Mouse (Mus musculus) hindbrain, embryonic 14.5 days (tissue): ENCODE measurements around the gene Bbs9. TPM values are rescaled to one million over a fixed set of nuclear protein-coding genes. Genes with fewer than 3 reads are reported as not detected.
"Not testable (repeated sequence)": the region's sequence is repeated elsewhere in the genome, so short reads cannot be mapped to it uniquely, and the experiment has no call there.

Experiments used
- ATAC-seq: fragments of 200-750 bp; cut with Nextera tagmentation; 2 replicates; pipeline ENCODE4 v1.8.0; 2017; ENCODE audit warnings: moderate number of reproducible peaks, mild to moderate bottlenecking, moderate TSS enrichment, moderate library complexity; ENCODE audit not compliant: low FRiP score
- DNase-seq: peaks from one replicate; pipeline ENCODE4 v3.0.0-alpha.2; 2015; ENCODE audit warnings: low spot score
- H3K27ac ChIP-seq: fragments of 300-500 bp; sonication (generic); 2 replicates; pipeline ENCODE4 v1.5.1; 2014; ENCODE audit warnings: mild to moderate bottlenecking, moderate library complexity
- H3K27me3 ChIP-seq: fragments of 300-500 bp; sonication (generic); 2 replicates; pipeline ENCODE4 v1.6.1; 2014; ENCODE audit warnings: mild to moderate bottlenecking, low read length, mixed read lengths; ENCODE audit not compliant: control insufficient read depth, insufficient read depth
- H3K36me3 ChIP-seq: fragments of 300-500 bp; sonication (generic); replicated peaks from 2 replicates; pipeline ENCODE4 v1.6.1; 2014; ENCODE audit not compliant: control insufficient read depth, insufficient read depth
- H3K4me1 ChIP-seq: fragments of 300-500 bp; sonication (generic); replicated peaks from 2 replicates; pipeline ENCODE4 v1.6.1; 2014; ENCODE audit warnings: antibody characterized with exemption, low read length, mixed read lengths; ENCODE audit not compliant: control insufficient read depth, insufficient read depth
- H3K4me2 ChIP-seq: fragments of 300-500 bp; sonication (generic); replicated peaks from 2 replicates; pipeline ENCODE4 v1.6.1; 2014; ENCODE audit warnings: mild to moderate bottlenecking, moderate library complexity
- H3K4me3 ChIP-seq: fragments of 300-500 bp; sonication (generic); replicated peaks from 2 replicates; pipeline ENCODE4 v1.5.1; 2014; ENCODE audit warnings: mild to moderate bottlenecking, low read length
- H3K9ac ChIP-seq: fragments of 300-500 bp; sonication (generic); 2 replicates; pipeline ENCODE4 v1.6.1; 2014
- H3K9me3 ChIP-seq: fragments of 300-500 bp; sonication (generic); 2 replicates; pipeline ENCODE4 v1.6.1; 2016; ENCODE audit warnings: low read length; ENCODE audit not compliant: control insufficient read depth
- WGBS: fragments of 180-500 bp; shearing (Covaris S2); extraction: QIAGEN DNeasy Blood & Tissue Kit; methylation state at CpG from one replicate; pipeline ENCODE4 v1.1.7; 2014; 5-methylcytosine and 5-hydroxymethylcytosine counted together
- polyA plus RNA-seq: library from polyadenylated mRNA; unstranded; fragments of >200 nt; fragmentation: Nextera tagmentation; extraction: Ambion mirVana; gene quantifications from 2 replicates; pipeline ENCODE4 v1.2.1, GENCODE M21; 2014

Bbs9 gene
- polyA plus RNA-seq, 1 experiment from 2014 or later = 20.0 TPM

DNA sequence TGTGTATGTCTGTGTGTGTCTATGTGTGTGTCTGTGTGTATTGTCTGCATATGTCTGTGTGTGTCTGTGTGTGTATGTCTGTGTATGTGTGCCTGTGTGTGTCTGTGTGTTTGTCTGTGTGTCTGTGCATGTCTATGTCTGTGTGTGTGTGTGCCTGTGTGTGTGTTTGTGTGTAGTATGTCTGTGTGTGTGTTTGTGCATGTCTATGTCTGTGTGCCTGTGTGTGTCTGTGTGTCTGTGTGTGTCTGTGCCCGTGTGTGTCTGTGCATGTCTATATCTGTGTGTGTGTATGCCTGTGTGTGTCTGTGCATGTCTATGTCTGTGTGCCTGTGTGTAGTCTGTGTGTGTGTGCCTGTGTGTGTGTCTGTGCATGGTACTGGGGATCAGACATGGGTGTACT, 30.4 kb upstream of the Bbs9 start:
- no peak overlapping the region for H3K27ac ChIP-seq
- no peak overlapping the region for H3K4me2 ChIP-seq
- ATAC-seq = no peak
- peaks cover 40% of the 10 kb centered on the region for H3K36me3 ChIP-seq
- no peak overlapping the region for H3K9ac ChIP-seq
- H3K27me3 ChIP-seq = no peaks in the 10 kb centered on the region
- H3K4me3 ChIP-seq = no peak overlapping the region
- H3K4me1 ChIP-seq = no peaks in the 10 kb centered on the region
- DNase-seq = no peak
- whole genome bisulfite sequencing = 91% methylated on average over 1 of the region's 1 CpGs
- no peaks in the 10 kb centered on the region for H3K9me3 ChIP-seq

DNA sequence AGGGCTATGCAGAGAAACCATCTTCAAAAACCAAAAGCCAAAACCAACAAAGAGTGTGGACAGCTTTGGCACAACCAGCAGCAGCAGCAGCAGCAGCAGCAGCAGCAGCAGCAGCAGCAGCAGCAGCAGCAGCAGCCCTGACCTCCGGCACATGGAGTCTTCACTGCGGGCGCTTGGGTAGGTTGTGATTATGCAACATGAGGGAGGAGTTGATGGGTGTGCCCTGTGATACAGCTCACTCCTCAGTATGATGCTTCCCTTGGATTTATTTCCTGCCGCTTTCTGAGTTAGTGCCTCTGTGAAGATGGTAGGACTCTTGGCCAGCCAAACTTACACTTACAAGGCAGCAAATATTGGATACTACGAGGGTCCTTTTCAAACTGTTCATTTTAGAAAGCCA, 28.3 kb upstream of the Bbs9 start:
- Histone ChIP-seq H3K9me3 (no peaks in the 10 kb centered on the region), H3K27ac (no peak overlapping the region), H3K4me3 (no peak overlapping the region), H3K4me2 (no peak overlapping the region), H3K36me3 (peaks cover 61% of the 10 kb centered on the region), H3K9ac (no peak overlapping the region), H3K27me3 (no peaks in the 10 kb centered on the region), H3K4me1 (no peaks in the 10 kb centered on the region)
- WGBS = 95% methylated on average over 5 of the region's 5 CpGs
- no peak for DNase-seq
- ATAC-seq = no peak

- ATAC-seq (no peak), DNase-seq (no peak)
- no peak overlapping the region for H3K9ac ChIP-seq
- H3K4me2 ChIP-seq = no peak overlapping the region
- H3K9me3 ChIP-seq = no peaks in the 10 kb centered on the region
- no peaks in the 10 kb centered on the region for H3K27me3 ChIP-seq
- H3K27ac ChIP-seq = no peak overlapping the region
- H3K4me1 ChIP-seq = no peaks in the 10 kb centered on the region
- WGBS = 87% methylated on average over 13 of the region's 13 CpGs
- no peak overlapping the region for H3K4me3 ChIP-seq
- H3K36me3 ChIP-seq = peaks cover 69% of the 10 kb centered on the region
Observed at GRCm38 (mm10) chr9:22448420-22448819, 27.1 kb upstream of the Bbs9 start.

DNA sequence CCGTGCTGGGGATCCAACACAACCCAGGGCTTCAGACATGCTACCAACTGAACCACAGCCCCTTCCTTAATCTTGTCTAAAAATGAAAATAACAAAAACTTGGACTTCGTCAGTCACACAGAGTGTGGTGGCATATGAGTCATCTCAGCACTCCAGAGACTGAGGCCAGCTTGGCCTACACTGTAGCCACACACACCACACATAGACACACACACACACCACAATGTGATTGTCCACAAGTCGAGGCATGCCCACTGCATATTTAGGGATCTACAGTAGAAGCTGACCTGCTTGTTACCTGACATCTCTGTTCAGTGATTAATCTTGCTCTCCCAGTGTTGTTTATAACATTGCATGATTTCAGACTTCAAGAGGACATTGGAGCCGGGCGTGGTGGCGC, 26.3 kb upstream of the Bbs9 start:
- H3K4me2 ChIP-seq = no peak overlapping the region
- no peak overlapping the region for H3K27ac ChIP-seq
- H3K9me3 ChIP-seq = no peaks in the 10 kb centered on the region
- no peaks in the 10 kb centered on the region for H3K27me3 ChIP-seq
- H3K4me3 ChIP-seq = no peak overlapping the region
- 96% methylated on average over 6 of the region's 6 CpGs for WGBS
- ATAC-seq (no peak), DNase-seq (no peak)
- H3K36me3 ChIP-seq = peaks cover 76% of the 10 kb centered on the region
- H3K9ac ChIP-seq = no peak overlapping the region
- no peaks in the 10 kb centered on the region for H3K4me1 ChIP-seq

GRCm38 (mm10) chr9:22452697-22453096, 22.8 kb upstream of the Bbs9 start:
- H3K4me1 ChIP-seq = no peaks in the 10 kb centered on the region
- peaks cover 100% of the 10 kb centered on the region for H3K36me3 ChIP-seq
- no peak for DNase-seq
- H3K4me2 ChIP-seq = no peak overlapping the region
- no peaks in the 10 kb centered on the region for H3K27me3 ChIP-seq
- no peak overlapping the region for H3K4me3 ChIP-seq
- H3K27ac ChIP-seq = no peak overlapping the region
- no peak overlapping the region for H3K9ac ChIP-seq
- H3K9me3 ChIP-seq = no peaks in the 10 kb centered on the region
- ATAC-seq = no peak
- 83% methylated on average over 10 of the region's 10 CpGs for WGBS

- ATAC-seq (no peak), DNase-seq (no peak)
- H3K9me3 ChIP-seq = no peaks in the 10 kb centered on the region
- peaks cover 100% of the 10 kb centered on the region for H3K36me3 ChIP-seq
- H3K4me3 ChIP-seq = no peak overlapping the region
- H3K4me2 ChIP-seq = no peak overlapping the region
- H3K4me1 ChIP-seq = no peaks in the 10 kb centered on the region
- no peak overlapping the region for H3K27ac ChIP-seq
- H3K9ac ChIP-seq = no peak overlapping the region
- 96% methylated on average over 10 of the region's 10 CpGs for WGBS
- H3K27me3 ChIP-seq = no peaks in the 10 kb centered on the region
Observed at GRCm38 (mm10) chr9:22453501-22453924, 22.0 kb upstream of the Bbs9 start.

DNA sequence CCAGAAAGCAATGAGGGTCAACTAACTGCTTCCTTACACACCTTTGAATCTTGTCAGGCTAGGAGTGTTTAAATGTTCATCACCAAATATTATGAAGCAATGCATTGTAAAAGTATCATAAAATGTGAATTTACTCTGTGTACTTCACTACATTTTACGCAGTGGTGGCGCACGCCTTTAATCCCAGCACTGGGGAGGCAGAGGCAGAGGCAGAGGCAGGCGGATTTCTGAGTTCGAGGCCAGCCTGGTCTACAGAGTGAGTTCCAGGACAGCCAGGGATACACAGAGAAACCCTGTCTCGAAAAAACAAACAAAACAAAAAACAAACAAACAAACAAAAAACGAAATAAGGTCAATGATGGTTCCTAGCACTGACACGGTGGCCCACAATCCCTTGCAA, 21.5 kb upstream of the Bbs9 start, which contains the start of gene Gm17545:
Gene Gm17545 (plus strand): TSS at position 301 of the 400 bp plus-strand sequence.
- not testable (repeated sequence) for H3K4me3 ChIP-seq, H3K27me3 ChIP-seq, H3K27ac ChIP-seq, H3K4me2 ChIP-seq, DNase-seq, H3K4me1 ChIP-seq, H3K9ac ChIP-seq, ATAC-seq, H3K9me3 ChIP-seq
- H3K36me3 ChIP-seq = peaks cover 95% of the 10 kb centered on the region
- WGBS = 89% methylated on average over 8 of the region's 8 CpGs

DNA sequence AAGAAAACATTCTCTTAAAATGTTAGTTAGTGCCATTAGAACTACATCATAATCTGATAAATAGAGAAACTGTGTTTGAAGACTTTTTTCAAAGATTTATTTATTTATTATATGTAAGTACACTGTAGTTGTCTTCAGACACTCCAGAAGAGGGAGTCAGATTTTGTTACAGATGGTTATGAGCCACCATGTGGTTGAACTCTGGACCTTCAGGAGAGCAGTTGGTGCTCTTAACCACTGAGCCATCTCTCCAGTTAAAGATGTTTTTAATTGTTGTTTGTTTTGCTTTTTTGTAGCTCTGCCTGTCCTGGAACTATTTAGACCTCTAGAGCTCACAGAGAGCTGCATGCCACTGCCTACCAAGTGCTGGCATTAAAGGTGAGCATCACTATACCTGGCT, 20.5 kb upstream of the Bbs9 start:
- H3K27me3 ChIP-seq = no peaks in the 10 kb centered on the region
- no peak overlapping the region for H3K4me3 ChIP-seq
- no peak overlapping the region for H3K27ac ChIP-seq
- no peak overlapping the region for H3K4me2 ChIP-seq
- no peak for ATAC-seq
- H3K36me3 ChIP-seq = peaks cover 84% of the 10 kb centered on the region
- H3K9me3 ChIP-seq = no peaks in the 10 kb centered on the region
- no peak overlapping the region for H3K9ac ChIP-seq
- DNase-seq = no peak
- no peaks in the 10 kb centered on the region for H3K4me1 ChIP-seq

DNA sequence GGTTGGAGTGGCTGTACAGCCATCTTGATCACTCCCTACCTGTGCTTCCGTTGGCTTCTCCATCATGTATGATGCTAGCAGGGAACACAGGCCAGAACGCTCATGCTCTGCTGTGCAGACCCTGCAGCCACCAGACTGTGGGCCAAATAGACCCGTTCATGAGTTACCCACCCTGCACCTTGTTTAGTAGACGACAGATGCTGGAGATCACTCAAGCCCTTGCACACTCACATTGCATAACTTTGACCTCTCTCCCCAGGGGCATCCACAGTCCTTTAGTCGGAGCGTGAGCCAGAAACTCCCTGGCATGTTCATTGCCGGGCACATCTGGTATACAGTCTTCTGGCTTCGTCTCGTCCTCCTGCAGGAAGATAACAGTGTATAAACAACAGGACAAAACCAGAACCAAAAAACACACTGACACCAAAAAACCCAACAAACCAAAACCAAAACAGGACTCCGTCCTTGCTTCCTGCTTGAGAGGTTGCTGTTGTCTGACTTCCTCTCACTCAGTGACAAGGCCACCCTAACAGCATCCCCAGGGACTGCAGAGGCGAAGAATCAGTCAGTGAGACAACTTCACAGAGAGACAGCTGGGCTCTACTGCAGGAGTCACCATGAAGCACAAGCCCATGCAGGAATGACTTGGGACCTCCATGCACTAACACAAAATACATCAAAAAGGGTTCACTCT, 18.2 kb upstream of the Bbs9 start:
- no peak overlapping the region for H3K27ac ChIP-seq
- no peaks in the 10 kb centered on the region for H3K27me3 ChIP-seq
- 86% methylated on average over 11 of the region's 11 CpGs for WGBS
- H3K36me3 ChIP-seq = peaks cover 70% of the 10 kb centered on the region
- ATAC-seq (no peak), DNase-seq (no peak)
- no peak overlapping the region for H3K4me2 ChIP-seq
- H3K4me1 ChIP-seq = no peaks in the 10 kb centered on the region
- no peaks in the 10 kb centered on the region for H3K9me3 ChIP-seq
- no peak overlapping the region for H3K4me3 ChIP-seq
- no peak overlapping the region for H3K9ac ChIP-seq

- H3K36me3 ChIP-seq = peaks cover 23% of the 10 kb centered on the region
- no peaks in the 10 kb centered on the region for H3K27me3 ChIP-seq
- 88% methylated on average over 3 of the region's 3 CpGs for WGBS
- no peak overlapping the region for H3K4me2 ChIP-seq
- no peak overlapping the region for H3K4me3 ChIP-seq
- no peak overlapping the region for H3K9ac ChIP-seq
- H3K27ac ChIP-seq = no peak overlapping the region
- no peaks in the 10 kb centered on the region for H3K4me1 ChIP-seq
- no peak for ATAC-seq
- DNase-seq = no peak
- H3K9me3 ChIP-seq = no peaks in the 10 kb centered on the region
Observed at GRCm38 (mm10) chr9:22461946-22462345, 13.6 kb upstream of the Bbs9 start.
